Mouse (Mus musculus): ENCODE measurements around the gene Rdh16f2. TPM values are rescaled to one million over a fixed set of nuclear protein-coding genes. Genes with fewer than 3 reads are reported as not detected.
"Not testable (repeated sequence)": the region's sequence is repeated elsewhere in the genome, so short reads cannot be mapped to it uniquely, and the experiment has no call there.

The Rdh16f2 gene
- polyA plus RNA-seq, 1 experiment from 2014 or later = not detected

GRCm38 (mm10) chr10:127907386-127907951 lies 41.2 kb downstream of the Rdh16f2 start:
- ChIA-PET CTCF (interaction anchor here (1.5 kb wide), 1 partner anchor 12 kb away, joined by 3 read pairs; no protein-coding TSS in a partner anchor), POLR2A (no interaction called here)
- no peak for TF ChIP-seq CTCF (IDR thresholded peaks at IDR 0.05)
- in situ Hi-C loops (cut with MboI; ENCODE audit: low pct_unique_long_range_greater_than_20kb) = no loop called here
- no peak for ATAC-seq
- peaks cover 9% of the 10 kb centered on the region for H3K27me3 ChIP-seq
- no peak for DNase-seq (ENCODE audit: low read depth, low spot score)

- ATAC-seq (no peak), DNase-seq (ENCODE audit: low read depth, low spot score) (no peak)
- in situ Hi-C loops (cut with MboI; ENCODE audit: low pct_unique_long_range_greater_than_20kb) = no loop called here
- no peak for TF ChIP-seq CTCF (IDR thresholded peaks at IDR 0.05)
- POLR2A ChIA-PET = no interaction called here
- H3K27me3 ChIP-seq = no peaks in the 10 kb centered on the region
- CTCF ChIA-PET = no interaction called here
These were observed 49.3 kb downstream of the Rdh16f2 start for GRCm38 (mm10) chr10:127915578-127915977.

GRCm38 (mm10) chr10:127917183-127917582 lies 50.9 kb downstream of the Rdh16f2 start:
- H3K27me3 ChIP-seq; CTCF ChIA-PET; POLR2A ChIA-PET; in situ Hi-C loops (cut with MboI; ENCODE audit: low pct_unique_long_range_greater_than_20kb); DNase-seq (ENCODE audit: low read depth, low spot score); ATAC-seq: not testable (repeated sequence)

- ChIA-PET CTCF (no interaction called here), POLR2A (no interaction called here)
- ATAC-seq = no peak
- no peak for DNase-seq (ENCODE audit: low read depth, low spot score)
- TF ChIP-seq CTCF (IDR thresholded peaks at IDR 0.05) = no peak
- H3K27me3 ChIP-seq = no peaks in the 10 kb centered on the region
- in situ Hi-C loops (cut with MboI; ENCODE audit: low pct_unique_long_range_greater_than_20kb) = no loop called here
These were observed 51.4 kb downstream of the Rdh16f2 start for GRCm38 (mm10) chr10:127917651-127918050.

GRCm38 (mm10) chr10:127922241-127922640 lies 56.0 kb downstream of the Rdh16f2 start:
- CTCF ChIA-PET = no interaction called here
- in situ Hi-C loops (cut with MboI; ENCODE audit: low pct_unique_long_range_greater_than_20kb) = no loop called here
- POLR2A ChIA-PET = no interaction called here
- no peaks in the 10 kb centered on the region for H3K27me3 ChIP-seq
- DNase-seq (ENCODE audit: low read depth, low spot score) (no peak), ATAC-seq (no peak)
- no peak for TF ChIP-seq CTCF (IDR thresholded peaks at IDR 0.05)

- in situ Hi-C loops (cut with MboI; ENCODE audit: low pct_unique_long_range_greater_than_20kb) = no loop called here
- CTCF ChIA-PET = interaction anchor here (0.6 kb wide), 1 partner anchor 15 kb away, joined by 3 read pairs; no protein-coding TSS in a partner anchor
- POLR2A ChIA-PET = no interaction called here
- TF ChIP-seq CTCF (IDR thresholded peaks at IDR 0.05) = no peak
- ATAC-seq = no peak
- DNase-seq (ENCODE audit: low read depth, low spot score) = no peak
- H3K27me3 ChIP-seq = no peaks in the 10 kb centered on the region
These were observed 56.8 kb downstream of the Rdh16f2 start for GRCm38 (mm10) chr10:127923024-127923423.

- peak; percentile 54 for DNase-seq (ENCODE audit: low read depth, low spot score)
- H3K27me3 ChIP-seq = no peaks in the 10 kb centered on the region
- CTCF ChIA-PET = interaction anchor here (1.0 to 1.1 kb wide), 3 partner anchors 8 to 180 kb away, joined by 3 to 4 read pairs (median 3); no protein-coding TSS in a partner anchor
- no peak for TF ChIP-seq CTCF (IDR thresholded peaks at IDR 0.05)
- POLR2A ChIA-PET = no interaction called here
- peak; percentile 57 for ATAC-seq
- in situ Hi-C loops (cut with MboI; ENCODE audit: low pct_unique_long_range_greater_than_20kb) = no loop called here
These were observed 58.5 kb downstream of the Rdh16f2 start for GRCm38 (mm10) chr10:127924597-127925378.

Other genes starting within 250 kb of the Rdh16f2 start
- 62.5 TPM for gene Lrp1, start 245.3 kb upstream of the Rdh16f2 start, polyA plus RNA-seq (2021)
- gene Stat6, start 223.5 kb upstream of the Rdh16f2 start, polyA plus RNA-seq (2021) = 67.3 TPM
- 8.0 TPM for gene Nemp1, start 199.6 kb upstream of the Rdh16f2 start, polyA plus RNA-seq (2021)
- 31.8 TPM for gene Nab2, start 197.9 kb upstream of the Rdh16f2 start, polyA plus RNA-seq (2021)
- 0.17 TPM for gene Myo1a, start 161.3 kb upstream of the Rdh16f2 start, polyA plus RNA-seq (2021)
- not detected for gene Tac2, start 142.0 kb upstream of the Rdh16f2 start, polyA plus RNA-seq (2021)
- gene Zbtb39, start 126.9 kb upstream of the Rdh16f2 start, polyA plus RNA-seq (2021) = 7.5 TPM
- 0.49 TPM for gene Gpr182, start 114.7 kb upstream of the Rdh16f2 start, polyA plus RNA-seq (2021)
- gene Rdh1, start 106.8 kb upstream of the Rdh16f2 start, polyA plus RNA-seq (2021) = 0.05 TPM
- gene Rdh16f1, start 106.7 kb upstream of the Rdh16f2 start, polyA plus RNA-seq (2021) = 0.18 TPM
- not detected for gene Rdh9, start 90.1 kb upstream of the Rdh16f2 start, polyA plus RNA-seq (2021)
- gene Rdh16, start 65.3 kb upstream of the Rdh16f2 start, polyA plus RNA-seq (2021) = 0.03 TPM
- gene Rdh19, start 16.5 kb upstream of the Rdh16f2 start, polyA plus RNA-seq (2021) = not detected
- gene Rdh7, start 22.3 kb downstream of the Rdh16f2 start, polyA plus RNA-seq (2021) = not detected
- not detected for gene Sdr9c7, start 32.0 kb downstream of the Rdh16f2 start, polyA plus RNA-seq (2021)
- not detected for gene Hsd17b6, start 141.1 kb downstream of the Rdh16f2 start, polyA plus RNA-seq (2021)
- 28.4 TPM for gene Prim1, start 148.7 kb downstream of the Rdh16f2 start, polyA plus RNA-seq (2021)
- gene Naca, start 169.1 kb downstream of the Rdh16f2 start, polyA plus RNA-seq (2021) = 764 TPM
- gene Ptges3, start 192.5 kb downstream of the Rdh16f2 start, polyA plus RNA-seq (2021) = 141 TPM
- 2,546 TPM for gene Atp5b, start 216.8 kb downstream of the Rdh16f2 start, polyA plus RNA-seq (2021)
- 45.8 TPM for gene Baz2a, start 225.1 kb downstream of the Rdh16f2 start, polyA plus RNA-seq (2021)